Mouse (Mus musculus) liver, postnatal 0 days (tissue): ENCODE data around the gene Trat1.

Experiments
- CTCF ChIP-seq: sonication (generic); IDR thresholded peaks from 2 replicates; pipeline ENCODE4 v1.5.1; 2016; ENCODE audit warnings: antibody characterized with exemption, low read depth
- EP300 ChIP-seq: IDR thresholded peaks from 2 replicates; pipeline ENCODE4 v1.6.1; 2016; ENCODE audit warnings: antibody characterized with exemption, low read depth, mild to moderate bottlenecking

- TF ChIP-seq CTCF (peak; percentile 40), EP300 (no peak)
Observed at GRCm38 (mm10) chr16:48809374-48809773, 37.6 kb upstream of the Trat1 start.
